Mouse (Mus musculus) bone marrow macrophage, adult 2 months (primary cell): ENCODE measurements around the gene Flna. TPM values are rescaled to one million over a fixed set of nuclear protein-coding genes. Genes with fewer than 3 reads are reported as not detected.
A peak's percentile ranks its signal among the peaks of the same experiment; 100 is the strongest.

ENCODE experiments used
- H3K27ac ChIP-seq: 2 replicates; pipeline ENCODE4 v1.5.1; 2012; ENCODE audit warnings: low read depth, low read length; ENCODE audit not compliant: insufficient read depth
- H3K4me1 ChIP-seq: 2 replicates; pipeline ENCODE4 v1.6.1; 2012; ENCODE audit warnings: low read length; ENCODE audit not compliant: control insufficient read depth, insufficient read depth
- H3K4me3 ChIP-seq: 2 replicates; pipeline ENCODE4 v1.5.1; 2012; ENCODE audit warnings: mild to moderate bottlenecking, low read length, moderate library complexity; ENCODE audit not compliant: insufficient read depth
- CTCF ChIP-seq: IDR thresholded peaks from 2 replicates; pipeline ENCODE4 v1.5.1; 2012; ENCODE audit warnings: low read depth, mild to moderate bottlenecking, low read length, moderate library complexity
- POLR2A ChIP-seq: IDR thresholded peaks from 2 replicates; pipeline ENCODE4 v1.6.1; 2012; ENCODE audit warnings: mild to moderate bottlenecking, low read depth, low read length, borderline replicate concordance
- polyA plus RNA-seq: library from polyadenylated mRNA; stranded (reverse); fragments of >200 nt; gene quantifications from 2 replicates; pipeline ENCODE4 v1.2.4, GENCODE M21; 2012; ENCODE audit not compliant: missing spikeins, insufficient read depth, insufficient read length

Gene Flna
- polyA plus RNA-seq: 326 and 442 TPM in 2 replicates

DNA sequence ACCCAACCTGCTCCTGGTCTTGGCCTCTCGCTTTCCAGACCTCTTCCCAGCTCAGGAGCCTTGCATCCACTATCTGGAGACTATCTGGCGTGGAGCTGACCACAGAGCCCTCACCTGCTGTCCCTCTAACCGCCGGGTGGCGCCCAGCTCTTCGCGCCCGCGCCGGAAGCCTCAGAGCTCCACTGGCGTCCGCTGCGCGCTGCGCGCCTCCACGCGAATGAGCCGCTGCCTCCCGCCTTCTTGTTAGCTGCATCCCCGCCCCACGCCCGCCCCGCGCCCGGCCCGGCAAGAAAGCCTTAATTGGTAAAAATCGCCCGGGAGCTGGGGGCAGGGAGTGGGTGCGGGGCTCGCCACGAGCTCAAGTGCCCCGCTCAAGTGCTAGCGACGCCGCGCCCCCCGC, at the start of gene Flna:
TSS of gene Flna (minus strand) at position 206 of the 400 bp plus-strand sequence.
- TF ChIP-seq CTCF (no peak), POLR2A (no peak)
- peak within 1 kb of the TSS; percentile 63 for H3K4me3 ChIP-seq
- H3K4me1 ChIP-seq: peaks cover 10% of the 10 kb centered on the region
- H3K27ac ChIP-seq: peak within 1 kb of the TSS; percentile 29

DNA sequence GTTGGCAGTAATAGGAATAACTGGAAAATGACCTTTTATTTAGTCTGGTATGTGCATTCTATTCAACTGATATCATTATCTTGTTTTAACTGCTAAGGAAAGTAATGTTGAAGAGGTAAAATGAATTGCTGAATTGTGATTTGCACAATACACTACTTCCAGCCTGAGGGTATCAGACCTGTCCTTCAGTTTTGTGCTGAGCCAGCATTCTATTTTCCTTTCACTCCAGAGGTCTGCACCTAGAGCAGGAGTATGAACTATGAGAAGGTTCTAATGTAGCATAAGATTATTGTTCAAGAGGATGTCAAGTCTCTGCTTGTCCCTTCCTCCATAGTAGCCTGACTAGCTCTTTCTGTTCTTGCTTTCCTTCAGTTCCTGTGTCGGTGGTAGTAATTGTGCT, 48.7 kb upstream of the Flna start:
- TF ChIP-seq POLR2A (no peak), CTCF (no peak)
- Histone ChIP-seq H3K4me1 (peaks cover 28% of the 10 kb centered on the region), H3K4me3 (peak overlapping the region; percentile 36), H3K27ac (peak overlapping the region; percentile 26)

GRCm38 (mm10) chrX:74296538-74297448, 47.2 kb upstream of the Flna start, which contains the start of gene Atp6ap1:
TSS of gene Atp6ap1 (plus strand) at chrX:74297097.
- TF ChIP-seq CTCF (no peak), POLR2A (no peak)
- Histone ChIP-seq H3K4me1 (peaks cover 23% of the 10 kb centered on the region), H3K27ac (peak within 1 kb of the TSS; percentile 56)

GRCm38 (mm10) chrX:74293431-74293830, 43.8 kb upstream of the Flna start:
- TF ChIP-seq POLR2A (no peak), CTCF (no peak)
- H3K4me3 ChIP-seq: no peak overlapping the region
- peaks cover 1% of the 10 kb centered on the region for H3K4me1 ChIP-seq
- no peak overlapping the region for H3K27ac ChIP-seq

More at GRCm38 (mm10) chrX:74296538-74297448, 47.2 kb upstream of the Flna start, which contains the start of gene Atp6ap1:
- H3K4me3 ChIP-seq: peak within 1 kb of the TSS; percentile 93

DNA sequence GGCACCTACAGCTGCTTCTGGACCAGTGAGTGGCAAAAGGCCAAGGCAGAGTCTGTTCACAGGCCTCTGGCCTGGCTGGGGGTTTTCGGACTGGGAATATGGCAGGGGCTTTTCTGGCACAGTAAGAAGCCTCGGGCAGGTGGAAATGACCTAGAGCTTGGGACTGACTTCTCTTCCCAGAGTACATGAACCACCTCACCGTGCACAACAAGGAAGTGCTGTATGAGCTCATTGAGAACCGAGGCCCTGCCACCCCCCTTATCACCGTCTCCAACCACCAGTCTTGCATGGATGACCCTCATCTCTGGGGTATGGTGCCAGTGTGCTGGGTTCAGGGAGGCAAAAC, 33.4 kb upstream of the Flna start:
- no peak for TF ChIP-seq CTCF
- Histone ChIP-seq H3K4me1 (peaks cover 9% of the 10 kb centered on the region; the same call in 1 of the 2 replicates), H3K4me3 (peak overlapping the region; percentile 82), H3K27ac (peak overlapping the region; percentile 83)

GRCm38 (mm10) chrX:74282395-74283091, 32.9 kb upstream of the Flna start:
- Histone ChIP-seq H3K27ac (peak overlapping the region; percentile 83), H3K4me1 (peaks cover 9% of the 10 kb centered on the region), H3K4me3 (peak overlapping the region; percentile 82)
- TF ChIP-seq POLR2A (no peak), CTCF (no peak)

GRCm38 (mm10) chrX:74281732-74282394, 32.2 kb upstream of the Flna start, which contains the start of the genes Taz and Dnase1l1:
TSS of gene Taz (plus strand) at chrX:74281912.
TSS of gene Dnase1l1 (minus strand) at chrX:74282337.
- H3K4me1 ChIP-seq: peaks cover 16% of the 10 kb centered on the region
- H3K4me3 ChIP-seq: peak within 1 kb of the TSS; percentile 82
- TF ChIP-seq CTCF (no peak), POLR2A (no peak)
- H3K27ac ChIP-seq: peak within 1 kb of the TSS; percentile 90

DNA sequence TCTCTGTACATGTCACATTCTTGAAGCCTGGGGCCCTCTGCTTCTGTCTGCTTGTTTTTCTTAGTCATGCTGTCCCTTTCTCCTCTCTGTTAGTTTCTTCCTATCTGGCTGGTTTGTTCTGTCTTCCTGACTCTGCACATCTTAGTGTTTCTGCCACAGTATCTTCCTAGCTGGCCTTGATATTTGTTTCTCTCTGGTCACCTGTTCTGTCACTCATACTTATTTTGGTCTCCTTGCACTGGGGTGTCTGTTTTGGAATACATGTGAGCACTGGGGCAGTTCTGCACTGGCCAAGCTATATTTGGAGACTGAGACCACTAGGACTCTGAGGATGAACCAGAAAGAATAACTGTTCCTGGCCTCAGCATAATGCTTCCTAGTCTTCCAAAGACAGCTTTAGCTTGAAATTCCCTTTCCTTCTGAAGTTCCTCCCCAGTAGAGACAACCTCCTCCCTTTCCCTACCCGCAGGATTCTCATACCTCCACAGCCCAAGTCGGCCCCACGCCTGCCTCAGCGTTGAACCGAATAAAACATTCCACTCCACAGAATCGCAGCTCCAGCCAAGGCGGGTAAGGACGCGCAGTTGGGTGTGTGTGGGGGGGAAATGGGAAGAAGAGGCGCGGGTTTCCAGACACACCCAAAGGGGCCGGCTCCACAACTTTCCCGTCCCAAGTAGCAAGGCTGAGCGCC, 31.6 kb upstream of the Flna start:
- peak overlapping the region; percentile 90 for H3K27ac ChIP-seq
- TF ChIP-seq POLR2A (0 out of 2 replicates have a peak, but pooled peaks have one; percentile 43), CTCF (no peak)
- peaks cover 18% of the 10 kb centered on the region for H3K4me1 ChIP-seq
- H3K4me3 ChIP-seq: peak overlapping the region; percentile 71

DNA sequence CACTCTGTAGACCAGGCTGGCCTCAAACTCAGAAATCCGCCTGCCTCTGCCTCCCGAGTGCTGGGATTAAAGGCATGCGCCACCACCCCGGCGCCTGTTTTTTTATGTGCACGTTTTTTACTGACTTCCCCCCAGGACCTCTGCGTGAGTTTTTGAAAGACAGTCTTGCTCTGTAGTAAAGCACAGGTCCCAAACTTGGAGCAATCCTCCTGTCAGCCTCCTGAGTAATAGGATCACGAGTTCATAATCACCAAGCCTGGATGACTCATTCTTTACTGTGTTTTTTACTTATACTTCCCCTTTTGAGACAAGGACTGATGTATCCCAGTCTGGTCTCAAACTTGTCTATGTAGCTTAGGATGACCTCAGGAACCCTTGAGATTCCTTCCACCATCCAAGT, 28.3 kb upstream of the Flna start:
- H3K4me3 ChIP-seq: no peak overlapping the region
- H3K4me1 ChIP-seq: peaks cover 16% of the 10 kb centered on the region
- H3K27ac ChIP-seq: peak overlapping the region; percentile 95
- TF ChIP-seq POLR2A (no peak), CTCF (no peak)
